Mouse (Mus musculus) embryonic stem cell, embryonic (primary cell): Measurements from ENCODE around the gene Dbndd2.

ENCODE experiments used
- CTCF ChIA-PET, 4 experiments: fragments of 300-600 bp in 2 of 4; fragments of 350-600 bp in 2 of 4; sonication (Branson Sonifier 250); formaldehyde crosslinking; loops; one replicate each; lab custom pipeline; 2022; ENCODE audit warnings: inconsistent platforms in 2 of 4; lab: Charles Lee
- POLR2A ChIA-PET, 4 experiments: fragments of 300-600 bp in 2 of 4; fragments of 350-600 bp in 2 of 4; sonication (Branson Sonifier 250); formaldehyde crosslinking; loops; one replicate each; lab custom pipeline; 2022; ENCODE audit warnings: antibody characterized with exemption in 4 of 4, inconsistent platforms in 1 of 4; lab: Charles Lee

The Dbndd2 gene

GRCm38 (mm10) chr2:164500511-164500910 is 14.6 kb downstream of the Dbndd2 start:
- CTCF ChIA-PET: interaction anchor here in 2 of 4 experiments (0.6 to 1.8 kb wide), 2 partner anchors 30 to 44 kb away, joined by 3 to 5 read pairs; partner anchors contain the start of gene Sys1 (in 1 of the 2)
- POLR2A ChIA-PET: interaction anchor here in 2 of 4 experiments (1.3 to 1.5 kb wide), 2 partner anchors 10 to 27 kb away, joined by 4 to 6 read pairs; partner anchors contain the start of gene Trp53tg5 (in 1 of the 2)

- CTCF ChIA-PET: interaction anchor here in 3 of 4 experiments (0.7 to 1.5 kb wide), 6 partner anchors 12 to 115 kb away, joined by 3 to 6 read pairs (median 3); partner anchors contain the start of gene Gm20458 (in 1 of the 3)
- POLR2A ChIA-PET: interaction anchor here in 1 of 4 experiments (0.7 kb wide), 1 partner anchor 44 kb away, joined by 4 read pairs; the partner anchor contains the start of gene Gm20458
Observed at GRCm38 (mm10) chr2:164504919-164505318, 19.0 kb downstream of the Dbndd2 start.

- ChIA-PET POLR2A (interaction anchor here in 2 of 4 experiments (0.6 to 3.6 kb wide), 11 partner anchors 8 to 89 kb away, joined by 3 to 20 read pairs (median 3); partner anchors contain the start of gene Pigt (in 1 of the 2)), CTCF (interaction anchor here in 2 of 4 experiments (0.7 to 2.5 kb wide), 5 partner anchors 12 to 45 kb away, joined by 3 to 7 read pairs (median 4); partner anchors contain the start of gene Gm20458 (in 1 of the 2))
Observed at GRCm38 (mm10) chr2:164505619-164506347, 19.9 kb downstream of the Dbndd2 start.

- ChIA-PET CTCF (interaction anchor here in 3 of 4 experiments (0.7 to 2.5 kb wide), 9 partner anchors 10 to 118 kb away, joined by 3 to 16 read pairs (median 5); partner anchors contain the start of gene Slpi (in 1 of the 3)), POLR2A (interaction anchor here in 2 of 4 experiments (0.7 to 3.6 kb wide), 10 partner anchors 10 to 89 kb away, joined by 3 to 20 read pairs (median 6); partner anchors contain the start of genes Gm20458 (in 1 of the 2), Pigt (in 1 of the 2) and Sdc4 (in 1 of the 2))
Observed at GRCm38 (mm10) chr2:164507811-164508210, 21.9 kb downstream of the Dbndd2 start.

GRCm38 (mm10) chr2:164510621-164511190 is 24.8 kb downstream of the Dbndd2 start:
- ChIA-PET CTCF (interaction anchor here in 3 of 4 experiments (0.5 to 2.2 kb wide), 17 partner anchors 8 to 1211 kb away, joined by 3 to 14 read pairs (median 5); partner anchors contain the start of genes Gm20458 (in 1 of the 3) and Spint3 (in 1 of the 3)), POLR2A (interaction anchor here (0.6 to 4.9 kb wide), 35 partner anchors 9 to 1580 kb away, joined by 3 to 26 read pairs (median 4); partner anchors contain the start of genes Pigt (in 3 of the 4), Sdc4 (in 3 of the 4), Acot8 (in 1 of the 4) and Dbndd2 (in 1 of the 4))

- CTCF ChIA-PET: interaction anchor here (0.6 to 2.2 kb wide), 7 partner anchors 9 to 1338 kb away, joined by 3 to 13 read pairs (median 6); partner anchors contain the start of gene Slc12a5 (in 1 of the 4)
- POLR2A ChIA-PET: interaction anchor here in 2 of 4 experiments (0.7 to 4.9 kb wide), 5 partner anchors 9 to 607 kb away, joined by 3 to 26 read pairs (median 3); partner anchors contain the start of gene Gm20458 (in 1 of the 2)
Observed at GRCm38 (mm10) chr2:164512121-164512909, 26.4 kb downstream of the Dbndd2 start.

GRCm38 (mm10) chr2:164513389-164513788 is 27.5 kb downstream of the Dbndd2 start:
- POLR2A ChIA-PET: interaction anchor here in 3 of 4 experiments (0.6 to 4.9 kb wide), 7 partner anchors 8 to 210 kb away, joined by 3 to 26 read pairs (median 4); partner anchors contain the start of gene Pigt (in 1 of the 3)
- CTCF ChIA-PET: interaction anchor here in 3 of 4 experiments (0.6 to 1.9 kb wide), 8 partner anchors 8 to 281 kb away, joined by 3 to 6 read pairs (median 4); no protein-coding TSS in a partner anchor

- POLR2A ChIA-PET: interaction anchor here in 2 of 4 experiments (0.7 to 2.0 kb wide), 3 partner anchors 45 to 119 kb away, joined by 3 to 4 read pairs (median 4); no protein-coding TSS in a partner anchor
- CTCF ChIA-PET: interaction anchor here in 1 of 4 experiments (1.4 kb wide), 1 partner anchor 45 kb away, joined by 4 read pairs; no protein-coding TSS in a partner anchor
Observed at GRCm38 (mm10) chr2:164514916-164515315, 29.0 kb downstream of the Dbndd2 start.

- CTCF ChIA-PET: interaction anchor here in 2 of 4 experiments (0.6 to 1.4 kb wide), 2 partner anchors 46 to 1094 kb away, joined by 3 to 4 read pairs; no protein-coding TSS in a partner anchor
Observed at GRCm38 (mm10) chr2:164515897-164516296, 30.0 kb downstream of the Dbndd2 start.

GRCm38 (mm10) chr2:164516592-164516991 is 30.7 kb downstream of the Dbndd2 start:
- ChIA-PET CTCF (interaction anchor here in 2 of 4 experiments (0.8 to 1.3 kb wide), 3 partner anchors 14 to 127 kb away, joined by 4 to 9 read pairs (median 6); no protein-coding TSS in a partner anchor), POLR2A (interaction anchor here in 2 of 4 experiments (0.6 to 2.6 kb wide), 2 partner anchors 9 to 156 kb away, joined by 3 to 8 read pairs; no protein-coding TSS in a partner anchor)

More at GRCm38 (mm10) chr2:164515897-164516296, 30.0 kb downstream of the Dbndd2 start:
- POLR2A ChIA-PET: interaction anchor here in 3 of 4 experiments (0.6 to 1.3 kb wide), 3 partner anchors 16 to 1302 kb away, joined by 3 to 4 read pairs (median 3); no protein-coding TSS in a partner anchor

GRCm38 (mm10) chr2:164517485-164518221 is 31.7 kb downstream of the Dbndd2 start:
- CTCF ChIA-PET: interaction anchor here (0.5 to 2.0 kb wide), 38 partner anchors 7 to 624 kb away, joined by 3 to 16 read pairs (median 4); partner anchors contain the start of genes Gm20458 (in 2 of the 4), Dbndd2 (in 1 of the 4) and Slpi (in 1 of the 4)
- POLR2A ChIA-PET: interaction anchor here (0.6 to 2.6 kb wide), 10 partner anchors 10 to 836 kb away, joined by 3 to 8 read pairs (median 4); partner anchors contain the start of genes Sdc4 (in 1 of the 4) and Sys1 (in 1 of the 4)

GRCm38 (mm10) chr2:164518266-164519170 is 32.6 kb downstream of the Dbndd2 start:
- ChIA-PET CTCF (interaction anchor here (0.5 to 2.0 kb wide), 43 partner anchors 8 to 623 kb away, joined by 3 to 16 read pairs (median 4); partner anchors contain the start of genes Gm20458 (in 2 of the 4), Dbndd2 (in 1 of the 4), Slpi (in 1 of the 4) and Wfdc10 (in 1 of the 4)), POLR2A (interaction anchor here in 3 of 4 experiments (0.7 to 2.6 kb wide), 12 partner anchors 9 to 836 kb away, joined by 3 to 8 read pairs (median 3); partner anchors contain the start of genes Dnttip1 (in 1 of the 3), Sdc4 (in 1 of the 3), Sys1 (in 1 of the 3) and Wfdc3 (in 1 of the 3))

GRCm38 (mm10) chr2:164519171-164519526 is 33.2 kb downstream of the Dbndd2 start:
- ChIA-PET CTCF (interaction anchor here (0.5 to 2.0 kb wide), 16 partner anchors 9 to 265 kb away, joined by 3 to 10 read pairs (median 4); partner anchors contain the start of genes Dbndd2 (in 1 of the 4), Wfdc10 (in 1 of the 4) and Wfdc9 (in 1 of the 4)), POLR2A (interaction anchor here in 3 of 4 experiments (0.7 to 1.8 kb wide), 7 partner anchors 9 to 227 kb away, joined by 3 to 7 read pairs (median 3); partner anchors contain the start of genes Dnttip1 (in 1 of the 3), Sdc4 (in 1 of the 3), Sys1 (in 1 of the 3) and Wfdc3 (in 1 of the 3))

GRCm38 (mm10) chr2:164520782-164521181 is 34.9 kb downstream of the Dbndd2 start:
- CTCF ChIA-PET: interaction anchor here in 3 of 4 experiments (0.5 to 3.2 kb wide), 16 partner anchors 10 to 131 kb away, joined by 3 to 24 read pairs (median 8); partner anchors contain the start of genes Gm20458 (in 1 of the 3), Matn4 (in 1 of the 3) and Slpi (in 1 of the 3)

More at GRCm38 (mm10) chr2:164520782-164521181, 34.9 kb downstream of the Dbndd2 start:
- POLR2A ChIA-PET: interaction anchor here (0.5 to 2.6 kb wide), 28 partner anchors 9 to 113 kb away, joined by 3 to 26 read pairs (median 5); partner anchors contain the start of genes Sdc4 (in 2 of the 4), Gm20458 (in 1 of the 4), Pigt (in 1 of the 4) and Sys1 (in 1 of the 4)
